Mouse (Mus musculus) limb, embryonic 13.5 days (tissue): ENCODE data around the gene Nos1. TPM values are rescaled to one million over a fixed set of nuclear protein-coding genes. Genes with fewer than 3 reads are reported as not detected.

Experiments used
- ATAC-seq: fragments of 200-750 bp; cut with Nextera tagmentation; 2 replicates; pipeline ENCODE4 v1.8.0; 2017; ENCODE audit warnings: low read depth, moderate number of reproducible peaks, moderate TSS enrichment; ENCODE audit not compliant: low FRiP score
- H3K27ac ChIP-seq: fragments of 300-500 bp; sonication (generic); 2 replicates; pipeline ENCODE4 v1.5.1; 2015; ENCODE audit warnings: inconsistent platforms, mild to moderate bottlenecking, moderate library complexity
- H3K27me3 ChIP-seq: fragments of 300-500 bp; sonication (generic); 2 replicates; pipeline ENCODE4 v1.6.1; 2015; ENCODE audit warnings: mild to moderate bottlenecking, inconsistent platforms
- H3K36me3 ChIP-seq: fragments of 300-500 bp; sonication (generic); 2 replicates; pipeline ENCODE4 v1.6.1; 2015; ENCODE audit warnings: inconsistent platforms, mild to moderate bottlenecking, moderate library complexity
- H3K4me1 ChIP-seq: fragments of 300-500 bp; sonication (generic); 2 replicates; pipeline ENCODE4 v1.6.1; 2015; ENCODE audit warnings: inconsistent platforms
- H3K4me2 ChIP-seq: fragments of 300-500 bp; sonication (generic); replicated peaks from 2 replicates; pipeline ENCODE4 v1.6.1; 2015; ENCODE audit warnings: inconsistent platforms, mild to moderate bottlenecking, moderate library complexity
- H3K4me3 ChIP-seq: fragments of 300-500 bp; sonication (generic); 2 replicates; pipeline ENCODE4 v1.5.1; 2015; ENCODE audit warnings: moderate library complexity, mild to moderate bottlenecking, inconsistent platforms
- H3K9ac ChIP-seq: fragments of 300-500 bp; sonication (generic); 2 replicates; pipeline ENCODE4 v1.6.1; 2015; ENCODE audit warnings: mild to moderate bottlenecking, inconsistent platforms
- H3K9me3 ChIP-seq: fragments of 300-500 bp; sonication (generic); 2 replicates; pipeline ENCODE4 v1.6.1; 2016; ENCODE audit warnings: inconsistent platforms
- WGBS: fragments of 180-500 bp; shearing (Covaris S2); methylation state at CpG from one replicate; pipeline ENCODE4 v1.1.7; 2015; 5-methylcytosine and 5-hydroxymethylcytosine counted together
- polyA plus RNA-seq: library from polyadenylated mRNA; unstranded; fragments of >200 nt; fragmentation: Nextera tagmentation; extraction: Ambion mirVana; gene quantifications from 2 replicates; pipeline ENCODE4 v1.2.1, GENCODE M21; 2015

Gene Nos1
- polyA plus RNA-seq, 1 experiment from 2014 or later: 0.28 TPM

GRCm38 (mm10) chr5:117903534-117903933 lies 122.7 kb downstream of the Nos1 start:
- Histone ChIP-seq H3K9me3 (no peaks in the 10 kb centered on the region), H3K27me3 (0 out of 2 replicates have a peak, but pooled peaks cover 7% of the 10 kb centered on the region), H3K9ac (no peak overlapping the region), H3K4me1 (peaks cover 5% of the 10 kb centered on the region; the same call in 1 of the 2 replicates), H3K4me3 (no peak overlapping the region), H3K36me3 (no peaks in the 10 kb centered on the region), H3K27ac (no peak overlapping the region), H3K4me2 (no peak overlapping the region)
- no peak for ATAC-seq
- WGBS: 44% methylated on average over 7 of the region's 7 CpGs

- Histone ChIP-seq H3K4me3 (no peak overlapping the region), H3K27ac (no peak overlapping the region)
- ATAC-seq: no peak
Observed at GRCm38 (mm10) chr5:117905728-117906127, 124.9 kb downstream of the Nos1 start.

GRCm38 (mm10) chr5:117909524-117909923 lies 128.7 kb downstream of the Nos1 start:
- Histone ChIP-seq H3K36me3 (no peaks in the 10 kb centered on the region), H3K9ac (no peak overlapping the region), H3K9me3 (no peaks in the 10 kb centered on the region), H3K4me3 (no peak overlapping the region), H3K4me1 (no peaks in the 10 kb centered on the region), H3K4me2 (no peak overlapping the region), H3K27ac (no peak overlapping the region), H3K27me3 (no peaks in the 10 kb centered on the region)
- no peak for ATAC-seq
- 70% methylated on average over 4 of the region's 4 CpGs for WGBS

More at GRCm38 (mm10) chr5:117905728-117906127, 124.9 kb downstream of the Nos1 start:
- no peak overlapping the region for H3K9ac ChIP-seq
- no peak overlapping the region for H3K4me2 ChIP-seq
- H3K36me3 ChIP-seq: no peaks in the 10 kb centered on the region
- H3K27me3 ChIP-seq: 0 out of 2 replicates have a peak, but pooled peaks cover 7% of the 10 kb centered on the region
- H3K9me3 ChIP-seq: no peaks in the 10 kb centered on the region
- 86% methylated on average over 4 of the region's 4 CpGs for WGBS
- 0 out of 2 replicates have a peak, but pooled peaks cover 4% of the 10 kb centered on the region for H3K4me1 ChIP-seq

DNA sequence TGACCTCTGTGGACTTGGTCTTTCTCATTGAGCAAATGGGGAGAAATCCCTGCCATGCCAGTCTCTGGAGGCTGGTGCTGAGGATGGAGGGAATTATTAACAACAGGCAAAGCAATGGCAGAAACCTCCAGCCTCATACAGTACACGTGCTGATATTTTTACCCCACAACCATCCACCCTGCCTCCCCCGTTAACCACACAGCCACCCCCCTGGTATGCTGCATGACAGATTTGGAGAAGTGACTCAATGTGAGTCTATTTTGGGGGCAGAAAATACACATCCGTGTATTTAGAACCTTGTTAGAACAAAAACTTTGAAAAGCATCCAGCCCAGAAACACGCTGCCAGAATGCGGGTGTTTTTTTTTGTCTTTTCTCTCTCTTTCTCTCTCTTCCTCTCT lies 135.5 kb downstream of the Nos1 start:
- WGBS: 84% methylated on average over 5 of the region's 5 CpGs
- Histone ChIP-seq H3K36me3 (no peaks in the 10 kb centered on the region), H3K4me3 (no peak overlapping the region), H3K4me1 (no peaks in the 10 kb centered on the region), H3K9ac (no peak overlapping the region), H3K4me2 (no peak overlapping the region), H3K9me3 (no peaks in the 10 kb centered on the region), H3K27ac (no peak overlapping the region), H3K27me3 (no peaks in the 10 kb centered on the region)
- no peak for ATAC-seq

DNA sequence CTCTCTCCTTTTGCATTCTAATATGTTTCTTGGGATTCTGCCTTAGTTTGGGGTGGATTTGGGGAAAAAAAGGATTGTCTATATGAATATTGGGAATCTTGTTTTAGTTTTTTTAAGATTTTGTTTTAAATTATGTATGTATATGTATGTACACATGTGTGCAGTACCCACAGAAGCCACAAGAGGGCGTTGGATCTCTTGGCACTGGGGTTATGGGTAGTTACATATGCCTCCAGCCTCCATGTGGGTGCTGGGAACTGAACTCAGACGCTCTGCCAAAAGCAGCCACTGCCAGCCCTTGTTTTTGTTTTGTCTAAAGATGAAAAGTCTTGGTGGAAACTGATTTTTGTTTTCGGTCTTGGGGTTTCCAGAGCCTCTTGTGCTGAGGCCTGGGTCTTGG lies 136.1 kb downstream of the Nos1 start:
- 59% methylated on average over 3 of the region's 3 CpGs for WGBS
- ATAC-seq: no peak
- Histone ChIP-seq H3K27me3 (no peaks in the 10 kb centered on the region), H3K4me2 (no peak overlapping the region), H3K4me3 (no peak overlapping the region), H3K9ac (no peak overlapping the region), H3K36me3 (no peaks in the 10 kb centered on the region), H3K27ac (no peak overlapping the region), H3K9me3 (no peaks in the 10 kb centered on the region), H3K4me1 (no peaks in the 10 kb centered on the region)

DNA sequence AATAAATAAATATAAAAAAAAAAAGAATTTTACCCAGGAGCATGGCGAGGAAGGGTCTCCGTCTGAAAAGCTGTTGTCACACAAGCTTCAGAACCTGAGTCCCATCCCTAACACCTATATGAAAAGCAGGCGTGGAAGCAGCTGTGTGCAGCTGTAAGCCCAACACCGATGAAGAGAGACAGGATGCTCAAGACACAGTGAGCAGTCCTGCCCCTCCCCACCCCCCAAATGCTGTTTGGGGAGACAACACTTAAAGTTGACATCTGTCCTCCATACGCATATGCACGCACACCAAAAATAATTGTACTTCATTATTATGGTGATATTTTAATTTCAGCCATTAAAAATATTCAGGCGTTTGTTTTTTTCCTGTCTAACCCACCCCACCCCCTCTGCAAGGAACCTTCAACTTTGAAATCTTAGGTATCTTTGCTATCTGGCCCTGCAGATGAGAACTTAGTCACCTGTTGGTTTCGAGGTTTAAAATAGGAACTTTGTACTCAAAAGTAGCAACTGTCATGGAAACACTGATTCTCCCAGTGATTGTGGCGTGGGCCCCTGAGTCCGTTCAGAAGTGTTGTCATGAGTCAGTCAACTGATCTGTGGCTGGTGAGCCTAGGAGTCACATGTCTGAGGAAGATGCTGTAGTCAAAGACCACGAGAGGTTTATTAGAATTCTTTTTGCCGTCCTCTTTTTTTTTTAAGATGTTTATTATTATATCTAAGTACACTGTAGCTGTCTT lies 141.1 kb downstream of the Nos1 start:
- Histone ChIP-seq H3K27ac (no peak overlapping the region), H3K9me3 (no peaks in the 10 kb centered on the region), H3K4me3 (no peak overlapping the region), H3K4me1 (no peaks in the 10 kb centered on the region), H3K36me3 (no peaks in the 10 kb centered on the region), H3K9ac (no peak overlapping the region), H3K4me2 (no peak overlapping the region), H3K27me3 (no peaks in the 10 kb centered on the region; the same call in 1 of the 2 replicates)
- no peak for ATAC-seq
- WGBS: 85% methylated on average over 12 of the region's 12 CpGs

DNA sequence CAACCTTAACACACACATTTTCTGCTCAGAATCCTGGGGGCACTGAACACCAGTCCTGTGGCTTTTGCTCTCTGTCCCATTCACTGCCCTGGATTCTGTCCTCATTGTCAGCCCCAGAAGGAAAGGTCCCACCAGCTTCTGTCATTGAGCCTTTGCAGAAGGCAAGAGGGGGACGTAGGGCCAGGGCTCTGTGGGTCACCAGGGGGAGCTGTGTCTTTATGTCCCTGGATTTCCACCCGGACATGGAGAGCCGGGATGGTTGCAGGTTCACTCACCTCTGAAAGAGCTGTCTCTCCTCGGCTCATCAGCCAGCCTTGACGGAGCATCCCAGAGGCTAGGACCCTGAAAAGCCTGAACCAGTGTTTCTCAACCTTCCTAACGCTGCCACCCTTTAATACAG lies 142.9 kb downstream of the Nos1 start:
- Histone ChIP-seq H3K36me3 (no peaks in the 10 kb centered on the region), H3K4me3 (no peak overlapping the region), H3K9me3 (no peaks in the 10 kb centered on the region), H3K9ac (no peak overlapping the region), H3K4me2 (no peak overlapping the region), H3K27ac (no peak overlapping the region), H3K4me1 (no peaks in the 10 kb centered on the region), H3K27me3 (no peaks in the 10 kb centered on the region; the same call in 1 of the 2 replicates)
- no peak for ATAC-seq
- 31% methylated on average over 6 of the region's 6 CpGs for WGBS

DNA sequence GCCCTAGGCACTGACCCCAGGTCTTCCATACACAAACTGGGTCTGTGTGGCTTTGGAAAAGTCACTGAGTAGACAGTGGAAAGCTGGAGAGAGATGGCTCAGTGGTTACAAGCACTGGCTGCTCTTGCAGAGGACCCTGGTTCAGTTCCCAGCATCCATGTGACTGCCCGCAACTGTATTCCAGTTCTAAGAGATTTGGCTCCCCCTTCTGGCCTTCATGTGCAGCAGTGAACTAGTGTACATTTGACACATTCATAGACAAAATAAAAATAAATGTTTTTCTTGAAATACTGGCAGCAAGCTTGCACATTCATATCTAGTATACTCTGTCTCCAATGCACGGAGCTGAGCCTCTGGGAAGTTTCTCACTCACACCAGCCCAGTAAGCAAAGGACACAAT lies 147.7 kb downstream of the Nos1 start:
- H3K36me3 ChIP-seq: no peaks in the 10 kb centered on the region
- peaks cover 4% of the 10 kb centered on the region; the same call in 1 of the 2 replicates for H3K27me3 ChIP-seq
- no peak overlapping the region for H3K27ac ChIP-seq
- H3K4me1 ChIP-seq: no peaks in the 10 kb centered on the region
- no peaks in the 10 kb centered on the region for H3K9me3 ChIP-seq
- H3K9ac ChIP-seq: no peak overlapping the region
- H3K4me3 ChIP-seq: no peak overlapping the region
- 99% methylated on average over 2 of the region's 2 CpGs for WGBS
- H3K4me2 ChIP-seq: no peak overlapping the region
- no peak for ATAC-seq

DNA sequence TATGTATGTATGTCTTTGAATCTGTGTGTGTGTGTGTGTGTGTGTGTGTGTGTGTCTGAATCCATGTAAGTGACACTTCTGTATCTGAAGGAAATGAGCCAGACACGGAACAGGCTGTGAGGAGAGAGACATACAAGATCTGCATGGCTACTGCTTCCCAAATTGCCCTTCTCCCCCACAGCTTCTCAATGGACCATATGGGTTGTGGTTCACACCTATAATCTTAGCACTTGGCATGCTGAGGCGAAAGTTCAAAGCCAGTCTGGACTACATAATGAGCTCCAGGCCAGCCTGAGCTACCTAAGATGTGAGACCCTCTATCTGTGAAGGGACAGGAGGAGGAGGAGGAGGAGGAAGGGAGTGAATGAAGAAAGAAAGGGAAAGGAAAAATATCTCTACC lies 151.4 kb downstream of the Nos1 start:
- 37% methylated on average over 2 of the region's 2 CpGs for WGBS
- 0 out of 2 replicates have a peak, but pooled peaks cover 9% of the 10 kb centered on the region for H3K27me3 ChIP-seq
- no peaks in the 10 kb centered on the region for H3K4me1 ChIP-seq
- H3K4me3 ChIP-seq: no peak overlapping the region
- ATAC-seq: no peak
- no peak overlapping the region for H3K4me2 ChIP-seq
- no peaks in the 10 kb centered on the region for H3K9me3 ChIP-seq
- no peaks in the 10 kb centered on the region for H3K36me3 ChIP-seq
- H3K9ac ChIP-seq: no peak overlapping the region
- no peak overlapping the region for H3K27ac ChIP-seq

DNA sequence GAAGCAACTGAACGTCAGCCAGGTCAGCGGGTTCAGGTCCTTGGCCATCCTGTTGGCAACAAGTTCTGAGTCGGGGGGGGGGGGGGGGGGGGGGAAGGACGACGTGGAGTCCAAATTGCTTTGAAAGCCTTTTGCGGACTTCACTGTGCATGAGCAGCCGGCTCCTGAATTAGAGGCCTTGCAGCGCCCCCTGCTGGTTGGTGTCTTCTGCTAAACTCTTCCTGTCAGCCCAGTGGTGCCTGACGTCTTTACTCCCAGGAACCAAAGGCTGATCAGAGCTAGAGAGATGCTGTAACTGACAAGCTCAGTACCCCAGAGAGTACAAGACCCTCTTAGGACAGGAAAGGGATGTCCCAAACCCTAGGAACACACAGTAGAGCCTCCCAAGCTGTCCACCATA lies 152.0 kb downstream of the Nos1 start:
- no peak overlapping the region for H3K4me2 ChIP-seq

DNA sequence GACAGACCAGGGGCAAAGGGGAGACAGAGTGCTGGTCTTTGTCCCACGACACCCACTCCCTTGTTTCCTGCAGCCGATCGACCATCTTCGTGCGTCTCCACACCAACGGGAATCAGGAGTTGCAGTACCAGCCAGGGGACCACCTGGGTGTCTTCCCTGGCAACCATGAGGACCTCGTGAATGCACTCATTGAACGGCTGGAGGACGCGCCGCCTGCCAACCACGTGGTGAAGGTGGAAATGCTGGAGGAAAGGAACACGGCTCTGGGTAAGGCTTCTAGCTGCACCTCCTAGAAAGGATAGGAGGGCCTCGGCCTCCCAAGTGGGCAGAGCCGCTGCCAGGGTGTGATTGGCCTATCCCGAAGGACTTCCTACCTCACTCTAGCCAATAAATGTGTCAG lies 155.5 kb downstream of the Nos1 start:
- H3K36me3 ChIP-seq: no peaks in the 10 kb centered on the region
- H3K4me1 ChIP-seq: peaks cover 5% of the 10 kb centered on the region; the same call in 1 of the 2 replicates
- H3K9me3 ChIP-seq: no peaks in the 10 kb centered on the region
- H3K9ac ChIP-seq: no peak overlapping the region
- ATAC-seq: no peak
- no peak overlapping the region for H3K27ac ChIP-seq
- WGBS: 59% methylated on average over 16 of the region's 16 CpGs
- 0 out of 2 replicates have a peak, but pooled peaks cover 5% of the 10 kb centered on the region for H3K27me3 ChIP-seq
- no peak overlapping the region for H3K4me3 ChIP-seq
- H3K4me2 ChIP-seq: no peak overlapping the region

More for the DNA sequence above, 152.0 kb downstream of the Nos1 start:
- no peak overlapping the region for H3K27ac ChIP-seq
- 0 out of 2 replicates have a peak, but pooled peaks cover 9% of the 10 kb centered on the region for H3K27me3 ChIP-seq
- H3K9me3 ChIP-seq: no peaks in the 10 kb centered on the region
- no peaks in the 10 kb centered on the region for H3K36me3 ChIP-seq
- no peak overlapping the region for H3K4me3 ChIP-seq
- WGBS: 2% methylated on average over 8 of the region's 9 CpGs
- H3K4me1 ChIP-seq: no peaks in the 10 kb centered on the region
- ATAC-seq: no peak
- no peak overlapping the region for H3K9ac ChIP-seq

- no peak overlapping the region for H3K27ac ChIP-seq
- H3K4me2 ChIP-seq: no peak overlapping the region
- no peaks in the 10 kb centered on the region for H3K36me3 ChIP-seq
- H3K4me1 ChIP-seq: peaks cover 5% of the 10 kb centered on the region; the same call in 1 of the 2 replicates
- 0 out of 2 replicates have a peak, but pooled peaks cover 5% of the 10 kb centered on the region for H3K27me3 ChIP-seq
- no peaks in the 10 kb centered on the region for H3K9me3 ChIP-seq
- 90% methylated on average over 3 of the region's 3 CpGs for WGBS
- no peak overlapping the region for H3K9ac ChIP-seq
- no peak overlapping the region for H3K4me3 ChIP-seq
- no peak for ATAC-seq
Observed at GRCm38 (mm10) chr5:117937186-117937585, 156.4 kb downstream of the Nos1 start.
